Comparison of ENCODE assay signal across 31 mouse cellular contexts in genomic region chr11:6889120-6889519, GRCm38 (mm10). TPM values are rescaled to one million over a fixed set of nuclear protein-coding genes. Genes with fewer than 3 reads are reported as not detected.
DNase-seq lines count a peak whose midpoint lies in the region; ATAC-seq lines count a peak whose summit lies in the region.
"Had no signal": no experiment of that assay in that cellular context is flagged by ENCODE, and none has a peak within 500 bp of the region (broad histone marks: within the 10 kb centered on the region; RNA-seq: fewer than 3 reads in every experiment).

No protein-coding gene starts in this region.

- no peak overlapping the region for H3K27ac ChIP-seq in hindbrain, embryonic 12.5 days
- no peak overlapping the region for H3K27ac ChIP-seq in hindbrain, embryonic 10.5 days
- no peak overlapping the region for H3K27ac ChIP-seq in neural tube, embryonic 13.5 days (replicated peaks)
- H3K27ac ChIP-seq in limb, embryonic 10.5 days, result peak overlapping the region; percentile 53; the same call in 1 of the 2 replicates
- H3K27ac ChIP-seq: embryonic facial prominence, embryonic 13.5 days; forebrain, embryonic 10.5 days; gastrocnemius, adult 2 months; kidney, embryonic 15.5 days; liver, embryonic 12.5 days; midbrain, embryonic 12.5 days had no signal

- H3K36me3 ChIP-seq in hindbrain, embryonic 12.5 days, result no peaks in the 10 kb centered on the region
- H3K36me3 ChIP-seq in hindbrain, embryonic 10.5 days, result no peaks in the 10 kb centered on the region
- no peaks in the 10 kb centered on the region for H3K36me3 ChIP-seq in neural tube, embryonic 13.5 days
- H3K36me3 ChIP-seq in limb, embryonic 10.5 days, result no peaks in the 10 kb centered on the region
- H3K36me3 ChIP-seq: embryonic facial prominence, embryonic 13.5 days; forebrain, embryonic 10.5 days; kidney, embryonic 15.5 days; liver, embryonic 12.5 days; midbrain, embryonic 12.5 days had no signal

- peak; percentile 50 for DNase-seq in cerebellum, adult 9-11 months
- no peak for DNase-seq in cerebellum, adult 18-20 months
- DNase-seq in hindbrain, embryonic 10.5 days (ENCODE audit: low spot score), result no peak
- DNase-seq in neural tube, embryonic 10.5 days (ENCODE audit: extremely low spot score, low spot score), result no peak
- DNase-seq in limb, embryonic 10.5 days (ENCODE audit: low spot score), result no peak
- DNase-seq: adrenal gland, postnatal 25 days; gastrocnemius, adult 2 months; gastrocnemius, postnatal 36 days; heart, adult 18-20 months; heart, postnatal 36 days; kidney, adult 18-20 months; kidney, postnatal 25 days; liver, postnatal 0 days; lung, postnatal 36 days; right cerebral cortex, postnatal 4 days; thymus, adult 2 months; thymus, postnatal 36 days had no signal

- H3K9ac ChIP-seq in hindbrain, embryonic 12.5 days, result no peak overlapping the region
- no peak overlapping the region for H3K9ac ChIP-seq in neural tube, embryonic 13.5 days
- H3K9ac ChIP-seq: embryonic facial prominence, embryonic 13.5 days; kidney, embryonic 15.5 days; liver, embryonic 12.5 days; liver, postnatal 0 days; midbrain, embryonic 12.5 days had no signal

- 0 out of 2 replicates have a peak, but pooled peaks have one; percentile 40 for ATAC-seq in hindbrain, embryonic 12.5 days (ENCODE audit: low FRiP score)
- ATAC-seq in neural tube, embryonic 13.5 days (ENCODE audit: low read depth), result 0 out of 2 replicates have a peak, but pooled peaks have one; percentile 40
- ATAC-seq: CD4-positive, CD25-positive, alpha-beta regulatory T cell, adult 4 months; liver, embryonic 12.5 days; liver, postnatal 0 days had no signal

- H3K27me3 ChIP-seq in hindbrain, embryonic 12.5 days, result no peaks in the 10 kb centered on the region
- no peaks in the 10 kb centered on the region for H3K27me3 ChIP-seq in hindbrain, embryonic 10.5 days (ENCODE audit: insufficient read depth, poor library complexity, severe bottlenecking)
- H3K27me3 ChIP-seq in neural tube, embryonic 13.5 days, result no peaks in the 10 kb centered on the region
- H3K27me3 ChIP-seq in limb, embryonic 10.5 days (ENCODE audit: low read depth, poor library complexity, severe bottlenecking), result no peaks in the 10 kb centered on the region
- H3K27me3 ChIP-seq: embryonic facial prominence, embryonic 13.5 days; kidney, embryonic 15.5 days; liver, embryonic 12.5 days; megakaryocyte, embryonic 14.5 days; midbrain, embryonic 12.5 days had no signal

- H3K9me3 ChIP-seq in hindbrain, embryonic 12.5 days (replicated peaks), result no peaks in the 10 kb centered on the region
- no peaks in the 10 kb centered on the region for H3K9me3 ChIP-seq in hindbrain, embryonic 10.5 days
- H3K9me3 ChIP-seq in neural tube, embryonic 13.5 days, result no peaks in the 10 kb centered on the region
- no peaks in the 10 kb centered on the region for H3K9me3 ChIP-seq in limb, embryonic 10.5 days (replicated peaks)
- H3K9me3 ChIP-seq: embryonic facial prominence, embryonic 13.5 days; forebrain, embryonic 10.5 days; kidney, embryonic 15.5 days; liver, embryonic 12.5 days; midbrain, embryonic 12.5 days had no signal

- 93% methylated on average over 5 of the region's 5 CpGs for WGBS in hindbrain, embryonic 12.5 days
- WGBS in hindbrain, embryonic 10.5 days, result 90% methylated on average over 5 of the region's 5 CpGs
- WGBS in neural tube, embryonic 13.5 days, result 85% methylated on average over 5 of the region's 5 CpGs
- 80% methylated on average over 5 of the region's 5 CpGs for WGBS in limb, embryonic 10.5 days

- H3K4me3 ChIP-seq in hindbrain, embryonic 12.5 days, result no peak overlapping the region
- H3K4me3 ChIP-seq in hindbrain, embryonic 10.5 days, result no peak overlapping the region
- H3K4me3 ChIP-seq in neural tube, embryonic 13.5 days, result no peak overlapping the region
- H3K4me3 ChIP-seq in limb, embryonic 10.5 days, result no peak overlapping the region
- H3K4me3 ChIP-seq: embryonic facial prominence, embryonic 13.5 days; forebrain, embryonic 10.5 days; gastrocnemius, adult 2 months; kidney, embryonic 15.5 days; liver, embryonic 12.5 days; megakaryocyte, embryonic 14.5 days; midbrain, embryonic 12.5 days had no signal

- H3K4me2 ChIP-seq in hindbrain, embryonic 12.5 days (replicated peaks), result no peak overlapping the region
- no peak overlapping the region for H3K4me2 ChIP-seq in neural tube, embryonic 13.5 days
- H3K4me2 ChIP-seq: embryonic facial prominence, embryonic 13.5 days; heart, embryonic 11.5 days; kidney, embryonic 15.5 days; liver, embryonic 12.5 days; midbrain, embryonic 12.5 days had no signal

- no peaks in the 10 kb centered on the region for H3K4me1 ChIP-seq in hindbrain, embryonic 12.5 days
- no peaks in the 10 kb centered on the region for H3K4me1 ChIP-seq in hindbrain, embryonic 10.5 days (replicated peaks)
- H3K4me1 ChIP-seq in neural tube, embryonic 13.5 days (replicated peaks), result 0 out of 2 replicates have a peak, but pooled peaks cover 5% of the 10 kb centered on the region
- H3K4me1 ChIP-seq in limb, embryonic 10.5 days, result peaks cover 22% of the 10 kb centered on the region
- H3K4me1 ChIP-seq: embryonic facial prominence, embryonic 13.5 days; forebrain, embryonic 10.5 days; kidney, embryonic 15.5 days; liver, embryonic 12.5 days; megakaryocyte, embryonic 14.5 days; midbrain, embryonic 12.5 days had no signal

RNA-seq across cellular contexts. Expression of gene Gm11983, which starts 51.7 kb away (rescaled TPM):
- not detected in 2 replicates for polyA plus RNA-seq in hindbrain, embryonic 12.5 days (2016; fragmentation: Nextera tagmentation; extraction: Ambion mirVana)
- polyA plus RNA-seq in hindbrain, embryonic 10.5 days (2016; fragmentation: Nextera tagmentation; extraction: Ambion mirVana), result not detected in 2 replicates
- polyA plus RNA-seq in neural tube, embryonic 13.5 days (2015; fragmentation: Nextera tagmentation; extraction: Ambion mirVana), result not detected in 2 replicates
- not detected in 2 replicates for polyA plus RNA-seq in limb, embryonic 10.5 days (2016; fragmentation: Nextera tagmentation; extraction: Ambion mirVana)
- polyA plus RNA-seq: CD4-positive, CD25-positive, alpha-beta regulatory T cell, adult 4 months; embryonic facial prominence, embryonic 13.5 days; forebrain, embryonic 10.5 days; heart, embryonic 11.5 days; heart, embryonic 16.5 days; kidney, embryonic 15.5 days; limb, embryonic 14.5 days; liver, embryonic 12.5 days; liver, postnatal 0 days; lung, embryonic 16.5 days; midbrain, embryonic 12.5 days; spleen, adult 2 months; thymus, adult 2 months had no signal
